Mouse (Mus musculus) midbrain, embryonic 13.5 days (tissue): ENCODE results near the gene Oaf. TPM values are rescaled to one million over a fixed set of nuclear protein-coding genes. Genes with fewer than 3 reads are reported as not detected.

ENCODE experiments used
- ATAC-seq: fragments of 200-750 bp; cut with Nextera tagmentation; 2 replicates; pipeline ENCODE4 v1.8.0; 2017; ENCODE audit warnings: mild to moderate bottlenecking, moderate TSS enrichment, moderate library complexity
- H3K27ac ChIP-seq: fragments of 300-500 bp; sonication (generic); 2 replicates; pipeline ENCODE4 v1.5.1; 2015; ENCODE audit warnings: inconsistent platforms, mild to moderate bottlenecking, moderate library complexity
- H3K27me3 ChIP-seq: fragments of 300-500 bp; sonication (generic); 2 replicates; pipeline ENCODE4 v1.6.1; 2015; ENCODE audit warnings: mild to moderate bottlenecking, inconsistent platforms
- H3K36me3 ChIP-seq: fragments of 300-500 bp; sonication (generic); 2 replicates; pipeline ENCODE4 v1.6.1; 2015; ENCODE audit warnings: mild to moderate bottlenecking, inconsistent platforms
- H3K4me1 ChIP-seq: fragments of 300-500 bp; sonication (generic); replicated peaks from 2 replicates; pipeline ENCODE4 v1.6.1; 2015; ENCODE audit warnings: inconsistent platforms
- H3K4me2 ChIP-seq: fragments of 300-500 bp; sonication (generic); replicated peaks from 2 replicates; pipeline ENCODE4 v1.6.1; 2015; ENCODE audit warnings: moderate library complexity, mild to moderate bottlenecking, inconsistent platforms
- H3K4me3 ChIP-seq: fragments of 300-500 bp; sonication (generic); replicated peaks from 2 replicates; pipeline ENCODE4 v1.5.1; 2015; ENCODE audit warnings: mild to moderate bottlenecking, inconsistent platforms
- H3K9ac ChIP-seq: fragments of 300-500 bp; sonication (generic); replicated peaks from 2 replicates; pipeline ENCODE4 v1.6.1; 2015; ENCODE audit warnings: mild to moderate bottlenecking, inconsistent platforms
- H3K9me3 ChIP-seq: fragments of 300-500 bp; sonication (generic); 2 replicates; pipeline ENCODE4 v1.6.1; 2016; ENCODE audit warnings: mild to moderate bottlenecking, inconsistent platforms
- WGBS: fragments of 180-500 bp; shearing (Covaris S2); methylation state at CpG from one replicate; pipeline ENCODE4 v1.1.7; 2015; 5-methylcytosine and 5-hydroxymethylcytosine counted together
- polyA plus RNA-seq: library from polyadenylated mRNA; unstranded; fragments of >200 nt; fragmentation: Nextera tagmentation; extraction: Ambion mirVana; gene quantifications from 2 replicates; pipeline ENCODE4 v1.2.1, GENCODE M21; 2015

Oaf gene
- polyA plus RNA-seq, 1 experiment from 2014 or later, result 7.1 TPM

GRCm38 (mm10) chr9:43210190-43210682 lies 29.5 kb downstream of the Oaf start, which contains the start of gene Pou2f3:
Gene Pou2f3 (minus strand): TSS chr9:43210369.
- ATAC-seq, result peak; percentile 58
- Histone ChIP-seq H3K4me1 (peaks cover 20% of the 10 kb centered on the region), H3K9me3 (no peaks in the 10 kb centered on the region), H3K4me3 (no peak within 1 kb of the TSS), H3K27ac (no peak within 1 kb of the TSS), H3K36me3 (no peaks in the 10 kb centered on the region), H3K4me2 (peak within 1 kb of the TSS; percentile 22), H3K27me3 (peaks cover 34% of the 10 kb centered on the region), H3K9ac (0 out of 2 replicates have a peak within 1 kb of the TSS, but pooled peaks have one; percentile 16)
- WGBS, result 1% methylated on average over 13 of the region's 13 CpGs

- peak overlapping the region; percentile 39; the same call in 1 of the 2 replicates for H3K9ac ChIP-seq
- H3K4me3 ChIP-seq, result peak overlapping the region; percentile 33
- H3K27me3 ChIP-seq, result peaks cover 65% of the 10 kb centered on the region
- 0 out of 2 replicates have a peak, but pooled peaks have one; percentile 14 for ATAC-seq
- peak overlapping the region; percentile 58 for H3K4me2 ChIP-seq
- H3K9me3 ChIP-seq, result no peaks in the 10 kb centered on the region
- no peaks in the 10 kb centered on the region for H3K36me3 ChIP-seq
- WGBS, result 4% methylated on average over 15 of the region's 15 CpGs
- no peak overlapping the region for H3K27ac ChIP-seq
- peaks cover 21% of the 10 kb centered on the region for H3K4me1 ChIP-seq
These were observed 33.7 kb downstream of the Oaf start for GRCm38 (mm10) chr9:43206022-43206390.

DNA sequence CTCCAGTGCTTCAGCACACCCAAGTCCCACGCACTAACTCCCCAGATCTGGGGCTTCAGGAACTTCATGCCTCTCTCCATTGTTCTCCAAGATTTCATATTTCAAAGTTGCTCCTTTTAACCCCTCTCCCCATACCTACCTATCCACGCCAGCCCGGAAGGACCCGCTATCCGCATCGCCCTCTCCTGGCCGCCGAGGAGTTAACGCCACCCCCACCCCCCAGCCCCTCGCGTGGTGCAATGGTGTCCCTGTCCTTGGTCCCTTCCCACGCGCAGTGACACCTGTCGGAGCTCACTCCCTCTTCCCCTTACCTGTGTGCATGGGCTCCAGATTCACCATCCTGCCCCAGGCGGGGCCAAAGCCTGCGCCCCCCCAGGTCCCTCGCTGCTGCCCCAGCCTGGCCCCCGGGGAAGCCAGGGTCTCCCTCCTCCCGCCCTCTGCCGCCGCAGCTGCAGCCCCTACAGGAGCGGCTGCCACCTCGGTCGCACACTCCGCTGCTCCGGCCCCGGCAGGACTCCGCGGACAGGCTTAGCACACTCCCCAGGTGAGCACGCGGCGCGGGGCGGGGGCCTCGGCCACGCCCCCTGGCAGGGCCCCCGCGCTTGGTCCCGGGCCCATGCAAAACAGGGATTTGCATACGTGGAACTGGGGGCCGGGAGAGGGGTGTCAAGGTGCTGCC lies 34.2 kb downstream of the Oaf start:
- Histone ChIP-seq H3K4me3 (peak overlapping the region; percentile 33), H3K4me2 (peak overlapping the region; percentile 58), H3K4me1 (peaks cover 18% of the 10 kb centered on the region), H3K9ac (peak overlapping the region; percentile 39; the same call in 1 of the 2 replicates), H3K27me3 (peaks cover 68% of the 10 kb centered on the region), H3K36me3 (no peaks in the 10 kb centered on the region), H3K9me3 (no peaks in the 10 kb centered on the region), H3K27ac (no peak overlapping the region)
- ATAC-seq, result peak; percentile 43; the same call in 1 of the 2 replicates
- WGBS, result 2% methylated on average over 40 of the region's 41 CpGs

- Histone ChIP-seq H3K9ac (no peak overlapping the region), H3K27ac (no peak overlapping the region), H3K36me3 (no peaks in the 10 kb centered on the region), H3K27me3 (peaks cover 51% of the 10 kb centered on the region), H3K4me1 (peaks cover 11% of the 10 kb centered on the region), H3K9me3 (no peaks in the 10 kb centered on the region), H3K4me2 (peak overlapping the region; percentile 13), H3K4me3 (no peak overlapping the region)
- no peak for ATAC-seq
- 3% methylated on average over 5 of the region's 5 CpGs for WGBS
These were observed 39.5 kb downstream of the Oaf start for GRCm38 (mm10) chr9:43200212-43200611.

- peaks cover 7% of the 10 kb centered on the region for H3K4me1 ChIP-seq
- H3K4me2 ChIP-seq, result no peak overlapping the region
- no peak overlapping the region for H3K9ac ChIP-seq
- 12% methylated on average over 9 of the region's 9 CpGs for WGBS
- no peak overlapping the region for H3K27ac ChIP-seq
- no peaks in the 10 kb centered on the region for H3K36me3 ChIP-seq
- H3K27me3 ChIP-seq, result peaks cover 18% of the 10 kb centered on the region; the same call in 1 of the 2 replicates
- no peak for ATAC-seq
- H3K4me3 ChIP-seq, result no peak overlapping the region
- H3K9me3 ChIP-seq, result no peaks in the 10 kb centered on the region
These were observed 45.7 kb downstream of the Oaf start for GRCm38 (mm10) chr9:43194001-43194400.

DNA sequence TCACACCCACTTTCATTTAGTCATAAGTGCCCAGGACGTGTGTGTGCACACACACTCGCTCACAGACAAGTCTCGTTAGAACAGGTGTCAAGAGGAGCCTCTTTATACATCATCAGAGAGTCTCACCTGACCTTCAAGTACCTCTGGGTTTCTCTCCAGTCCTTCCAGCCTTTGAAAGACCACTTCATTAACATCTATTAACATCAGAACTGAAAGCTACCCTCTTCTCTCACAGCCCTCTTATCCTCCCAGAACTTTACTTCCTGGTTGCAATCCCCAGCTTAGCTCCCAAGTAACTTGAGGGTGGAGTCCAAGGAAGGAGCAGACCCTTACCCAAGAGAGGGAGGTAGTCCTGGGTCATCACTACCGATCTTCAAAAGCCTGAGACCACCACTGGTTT lies 48.1 kb downstream of the Oaf start:
- H3K4me3 ChIP-seq, result no peak overlapping the region
- no peak overlapping the region for H3K9ac ChIP-seq
- peaks cover 18% of the 10 kb centered on the region; the same call in 1 of the 2 replicates for H3K27me3 ChIP-seq
- no peaks in the 10 kb centered on the region for H3K9me3 ChIP-seq
- H3K27ac ChIP-seq, result no peak overlapping the region
- H3K4me1 ChIP-seq, result peaks cover 17% of the 10 kb centered on the region
- no peak overlapping the region for H3K4me2 ChIP-seq
- ATAC-seq, result no peak
- H3K36me3 ChIP-seq, result no peaks in the 10 kb centered on the region
- 66% methylated on average over 4 of the region's 4 CpGs for WGBS

DNA sequence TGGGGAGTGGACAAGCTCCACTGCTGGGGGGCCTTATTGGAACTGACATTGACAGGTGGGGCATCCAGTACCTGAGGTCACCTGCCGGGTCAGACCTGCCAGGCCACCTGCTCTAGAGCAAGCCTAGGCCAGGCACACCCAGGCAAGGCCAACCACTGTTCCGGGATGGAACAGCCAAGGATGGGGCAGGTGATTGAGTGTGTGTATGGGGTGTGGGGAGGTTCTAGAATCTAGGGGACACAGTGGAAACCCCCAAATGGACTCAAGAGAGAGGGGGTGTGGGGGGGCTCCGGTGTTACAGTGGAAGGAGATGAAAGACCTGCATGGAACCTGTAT lies 50.7 kb downstream of the Oaf start:
- Histone ChIP-seq H3K27me3 (peaks cover 12% of the 10 kb centered on the region; the same call in 1 of the 2 replicates), H3K27ac (peak overlapping the region; percentile 59), H3K9me3 (no peaks in the 10 kb centered on the region), H3K36me3 (no peaks in the 10 kb centered on the region), H3K4me3 (no peak overlapping the region), H3K4me2 (0 out of 2 replicates have a peak overlapping the region, but pooled peaks have one; percentile 5), H3K4me1 (peaks cover 17% of the 10 kb centered on the region), H3K9ac (no peak overlapping the region)
- peak; percentile 43; the same call in 1 of the 2 replicates for ATAC-seq
- 56% methylated on average over 3 of the region's 3 CpGs for WGBS

GRCm38 (mm10) chr9:43188309-43189020 lies 51.2 kb downstream of the Oaf start:
- no peaks in the 10 kb centered on the region for H3K9me3 ChIP-seq
- H3K4me2 ChIP-seq, result 0 out of 2 replicates have a peak overlapping the region, but pooled peaks have one; percentile 5
- peaks cover 17% of the 10 kb centered on the region for H3K4me1 ChIP-seq
- ATAC-seq, result peak; percentile 79
- H3K36me3 ChIP-seq, result no peaks in the 10 kb centered on the region
- H3K27me3 ChIP-seq, result 0 out of 2 replicates have a peak, but pooled peaks cover 10% of the 10 kb centered on the region
- H3K9ac ChIP-seq, result no peak overlapping the region
- WGBS, result 54% methylated on average over 12 of the region's 12 CpGs
- H3K4me3 ChIP-seq, result no peak overlapping the region
- peak overlapping the region; percentile 59 for H3K27ac ChIP-seq

GRCm38 (mm10) chr9:43179614-43180013 lies 60.1 kb downstream of the Oaf start:
- no peak for ATAC-seq

DNA sequence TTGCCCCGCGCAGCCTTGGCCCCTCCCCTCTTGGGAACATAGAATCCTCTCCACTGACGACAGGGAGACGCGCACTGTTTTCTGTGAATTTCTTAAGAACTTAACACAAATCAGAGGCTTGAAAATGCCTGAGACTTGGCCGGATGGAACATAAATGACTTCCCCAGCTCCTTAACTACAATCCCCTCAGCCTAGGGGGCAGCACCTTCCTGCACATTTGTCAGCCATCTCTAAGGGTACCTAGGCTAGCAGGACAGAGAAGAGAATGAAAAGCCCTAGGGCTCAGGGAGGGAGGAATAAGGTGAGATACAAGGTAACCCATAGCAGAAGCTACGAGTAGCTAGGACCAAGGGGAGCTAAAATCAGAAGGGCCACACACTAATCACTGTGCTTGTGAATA lies 61.5 kb downstream of the Oaf start:
- 54% methylated on average over 7 of the region's 7 CpGs for WGBS
- Histone ChIP-seq H3K36me3 (no peaks in the 10 kb centered on the region), H3K27me3 (no peaks in the 10 kb centered on the region), H3K27ac (no peak overlapping the region), H3K9ac (no peak overlapping the region), H3K4me1 (no peaks in the 10 kb centered on the region), H3K4me2 (no peak overlapping the region), H3K9me3 (no peaks in the 10 kb centered on the region), H3K4me3 (no peak overlapping the region)
- ATAC-seq, result no peak

More at GRCm38 (mm10) chr9:43179614-43180013, 60.1 kb downstream of the Oaf start:
- Histone ChIP-seq H3K4me1 (no peaks in the 10 kb centered on the region), H3K4me2 (no peak overlapping the region), H3K27ac (no peak overlapping the region), H3K9me3 (no peaks in the 10 kb centered on the region), H3K27me3 (no peaks in the 10 kb centered on the region), H3K4me3 (no peak overlapping the region), H3K36me3 (no peaks in the 10 kb centered on the region), H3K9ac (no peak overlapping the region)
- 59% methylated on average over 5 of the region's 5 CpGs for WGBS
